Comparison of ENCODE assay signal across 8 mouse cellular contexts in the genomic region with DNA sequence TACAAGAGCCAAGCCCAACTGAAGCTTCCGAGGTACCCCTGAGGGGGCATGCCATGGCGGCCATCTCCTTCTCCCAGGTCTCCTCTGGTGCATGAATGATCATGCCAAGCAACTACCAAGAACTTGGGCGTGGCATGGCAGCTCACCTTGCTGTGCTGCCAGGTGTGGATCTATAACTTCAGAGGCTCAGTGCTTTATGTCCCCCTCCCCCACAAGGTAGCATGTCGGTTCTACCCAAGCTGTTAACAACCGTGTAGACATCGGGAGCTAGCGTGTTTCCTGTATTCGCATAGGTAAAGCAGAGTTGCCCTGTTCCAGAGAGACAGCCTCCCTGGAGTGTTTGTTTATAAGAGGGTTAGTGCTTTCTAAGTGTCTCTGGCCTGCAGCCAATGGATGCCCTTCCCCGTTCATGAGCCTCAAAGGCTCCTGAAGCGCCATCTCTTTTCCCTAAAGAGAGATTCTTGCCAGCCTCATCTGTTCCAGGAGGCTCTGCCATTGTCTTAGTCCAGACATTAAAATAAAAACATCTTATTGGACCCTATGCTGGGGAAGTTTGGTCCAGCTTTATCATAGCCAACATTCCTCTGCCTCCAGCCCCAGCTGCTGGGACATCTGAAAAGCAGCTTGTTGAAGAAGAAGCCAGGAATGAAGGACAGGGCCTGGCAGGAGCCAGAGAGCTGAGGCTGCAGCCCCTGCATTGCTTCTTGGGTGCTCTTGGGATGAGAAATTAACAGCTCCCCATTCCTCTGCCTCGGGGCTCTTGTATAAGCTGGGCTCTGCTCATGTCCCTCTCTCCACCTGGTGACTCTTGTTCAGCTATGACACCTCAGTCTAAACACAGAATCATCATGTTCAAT.
A peak's percentile ranks its signal among the peaks of the same experiment; 100 is the strongest.
DNase-seq lines count a peak whose midpoint lies in the region; ATAC-seq lines count a peak whose summit lies in the region.

No protein-coding gene starts in this region.

- H3K36me3 ChIP-seq in heart, embryonic 13.5 days: no peaks in the 10 kb centered on the region
- H3K36me3 ChIP-seq in lung, embryonic 16.5 days (ENCODE audit: control insufficient read depth, insufficient read depth, low read length): no peaks in the 10 kb centered on the region

- H3K4me2 ChIP-seq in heart, embryonic 13.5 days: peak overlapping the region; percentile 16; the same call in 1 of the 2 replicates
- H3K4me2 ChIP-seq in lung, embryonic 16.5 days (ENCODE audit: low read depth, low read length): no peak overlapping the region

- no peak overlapping the region for H3K4me3 ChIP-seq in heart, embryonic 13.5 days
- H3K4me3 ChIP-seq in lung, embryonic 16.5 days (ENCODE audit: low read length): no peak overlapping the region

- H3K9me3 ChIP-seq in heart, embryonic 13.5 days: no peaks in the 10 kb centered on the region
- H3K9me3 ChIP-seq in lung, embryonic 16.5 days (ENCODE audit: control insufficient read depth, low read length): no peaks in the 10 kb centered on the region

- WGBS in heart, embryonic 13.5 days: 42% methylated on average over 11 of the region's 11 CpGs
- 26% methylated on average over 11 of the region's 11 CpGs for WGBS in lung, embryonic 16.5 days

- H3K9ac ChIP-seq in heart, embryonic 13.5 days: peak overlapping the region; percentile 15
- peak overlapping the region; percentile 33; the same call in 1 of the 2 replicates for H3K9ac ChIP-seq in lung, embryonic 16.5 days (ENCODE audit: low read length)

- ATAC-seq in heart, embryonic 13.5 days (ENCODE audit: extremely low read depth, insufficient number of reproducible peaks, low FRiP score, low TSS enrichment): no peak
- ATAC-seq in lung, embryonic 16.5 days (ENCODE audit: low read depth): peak; percentile 15; the same call in 1 of the 2 replicates

- DNase-seq in heart, adult 11 months: peak; percentile 97
- no peak for DNase-seq in heart, adult 8-10 months (ENCODE audit: low spot score)
- DNase-seq in MN1 (ENCODE audit: low spot score): peak; percentile 27
- DNase-seq in urinary bladder, postnatal 10 days (ENCODE audit: low spot score): no peak
- no peak for DNase-seq in cerebellum, postnatal 4 days (ENCODE audit: low spot score in 2 of 2)
- no peak for DNase-seq in right cerebral cortex, adult 2 months (ENCODE audit: low spot score in 2 of 2)

- H3K4me1 ChIP-seq in heart, embryonic 13.5 days: peaks cover 45% of the 10 kb centered on the region
- H3K4me1 ChIP-seq in lung, embryonic 16.5 days (replicated peaks; ENCODE audit: control insufficient read depth, insufficient read depth, low read length): peaks cover 25% of the 10 kb centered on the region

- H3K27me3 ChIP-seq in heart, embryonic 13.5 days (replicated peaks): peaks cover 11% of the 10 kb centered on the region; the same call in 1 of the 2 replicates
- H3K27me3 ChIP-seq in lung, embryonic 16.5 days (ENCODE audit: control insufficient read depth, insufficient read depth, low read depth, low read length): no peaks in the 10 kb centered on the region

- peak overlapping the region; percentile 51; the same call in 1 of the 2 replicates for H3K27ac ChIP-seq in heart, embryonic 13.5 days (replicated peaks)
- H3K27ac ChIP-seq in lung, embryonic 16.5 days (ENCODE audit: low read length): peak overlapping the region; percentile 21

Comparison
In these comparisons a context has a peak if more than half of its experiments do, and no peak if none do; other contexts are left out.
1. DNase-seq: peak in heart, adult 11 months (single experiment) and MN1 (single experiment); none in heart, adult 8-10 months (single experiment), urinary bladder, postnatal 10 days (single experiment), cerebellum, postnatal 4 days (0 of 2) and right cerebral cortex, adult 2 months (0 of 2).